ENCODE assay signal across 10 mouse cellular contexts in the genomic region with DNA sequence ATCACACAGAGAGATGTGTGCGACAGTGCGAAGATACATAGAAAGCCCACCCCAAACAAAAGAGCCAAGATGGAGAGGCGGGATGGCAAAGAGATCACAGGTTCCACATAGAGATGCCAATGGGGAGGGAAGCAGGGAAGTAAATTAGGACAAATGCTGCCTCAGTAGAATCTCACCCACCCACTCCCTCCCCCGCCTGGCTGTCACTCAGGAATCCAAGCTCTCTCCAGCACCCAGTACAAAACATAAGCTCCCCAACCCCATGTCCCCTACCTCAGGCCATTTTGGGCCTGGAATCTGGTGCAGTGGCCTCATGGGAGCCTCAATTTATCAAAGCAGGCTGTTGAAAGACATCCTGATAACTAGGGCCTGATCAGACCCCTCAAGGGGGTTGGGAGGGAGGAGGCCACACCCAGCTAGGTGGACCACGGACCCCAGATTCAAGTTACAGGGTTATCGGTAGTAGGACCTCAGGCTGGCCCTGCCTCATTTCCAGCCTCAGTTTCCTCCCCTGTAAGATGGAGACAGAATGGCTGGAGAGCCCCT. TPM values are rescaled to one million over a fixed set of nuclear protein-coding genes. Genes with fewer than 3 reads are reported as not detected.
DNase-seq lines count a peak whose midpoint lies in the region; ATAC-seq lines count a peak whose summit lies in the region.
"Had no signal": no experiment of that assay in that cellular context is flagged by ENCODE, and none has a peak within 500 bp of the region (broad histone marks: within the 10 kb centered on the region; RNA-seq: fewer than 3 reads in every experiment).

No protein-coding gene starts in this region.

- H3K27ac ChIP-seq in embryonic facial prominence, embryonic 14.5 days (replicated peaks; ENCODE audit: low read depth, low read length) = no peak overlapping the region
- H3K27ac ChIP-seq in intestine, embryonic 15.5 days = no peak overlapping the region
- no peak overlapping the region for H3K27ac ChIP-seq in neural tube, embryonic 13.5 days (replicated peaks)

- H3K4me2 ChIP-seq in embryonic facial prominence, embryonic 14.5 days (ENCODE audit: low read depth, low read length) = peak overlapping the region; percentile 82
- peak overlapping the region; percentile 81 for H3K4me2 ChIP-seq in intestine, embryonic 15.5 days (replicated peaks)
- peak overlapping the region; percentile 77 for H3K4me2 ChIP-seq in neural tube, embryonic 13.5 days

- DNase-seq in left cerebral cortex, postnatal 14 days (ENCODE audit: low spot score in 2 of 2) = peak; percentile 44 to 61
- no peak for DNase-seq in left cerebral cortex, adult 9 months (ENCODE audit: low spot score in 2 of 2)
- DNase-seq in embryonic facial prominence, embryonic 14.5 days (ENCODE audit: low spot score) = no peak
- no peak for DNase-seq in right cerebral cortex, postnatal 25 days
- no peak for DNase-seq in spleen, postnatal 4 days (ENCODE audit: low spot score in 2 of 2)
- DNase-seq: right cerebral cortex, postnatal 4 days had no signal

- H3K4me3 ChIP-seq in embryonic facial prominence, embryonic 14.5 days (ENCODE audit: low read depth, low read length) = peak overlapping the region; percentile 74
- H3K4me3 ChIP-seq in intestine, embryonic 15.5 days (replicated peaks) = peak overlapping the region; percentile 75
- peak overlapping the region; percentile 82 for H3K4me3 ChIP-seq in neural tube, embryonic 13.5 days

- ATAC-seq in embryonic facial prominence, embryonic 14.5 days (ENCODE audit: low read depth) = no peak
- no peak for ATAC-seq in intestine, embryonic 15.5 days
- no peak for ATAC-seq in neural tube, embryonic 13.5 days (ENCODE audit: low read depth)
- no peak for ATAC-seq in megakaryocyte progenitor cell, adult 5-6 weeks (replicated peaks; ENCODE audit: poor library complexity)

- H3K36me3 ChIP-seq in embryonic facial prominence, embryonic 14.5 days (ENCODE audit: control insufficient read depth, insufficient read depth, low read length) = peaks cover 37% of the 10 kb centered on the region
- peaks cover 19% of the 10 kb centered on the region; the same call in 1 of the 2 replicates for H3K36me3 ChIP-seq in intestine, embryonic 15.5 days
- peaks cover 40% of the 10 kb centered on the region for H3K36me3 ChIP-seq in neural tube, embryonic 13.5 days

- H3K27me3 ChIP-seq in embryonic facial prominence, embryonic 14.5 days (replicated peaks; ENCODE audit: control insufficient read depth, insufficient read depth, low read length) = no peaks in the 10 kb centered on the region
- H3K27me3 ChIP-seq in intestine, embryonic 15.5 days (replicated peaks) = no peaks in the 10 kb centered on the region
- H3K27me3 ChIP-seq in neural tube, embryonic 13.5 days = no peaks in the 10 kb centered on the region

- WGBS in embryonic facial prominence, embryonic 14.5 days = 89% methylated on average over 6 of the region's 6 CpGs
- 87% methylated on average over 6 of the region's 6 CpGs for WGBS in intestine, embryonic 15.5 days
- 88% methylated on average over 6 of the region's 6 CpGs for WGBS in neural tube, embryonic 13.5 days

- intact Hi-C loops in left cerebral cortex, postnatal 14 days (cut with DNase I) = no loop called here

- no peaks in the 10 kb centered on the region for H3K9me3 ChIP-seq in embryonic facial prominence, embryonic 14.5 days (ENCODE audit: control insufficient read depth, low read length)
- H3K9me3 ChIP-seq in intestine, embryonic 15.5 days = no peaks in the 10 kb centered on the region
- no peaks in the 10 kb centered on the region for H3K9me3 ChIP-seq in neural tube, embryonic 13.5 days

- peak overlapping the region; percentile 71 for H3K9ac ChIP-seq in embryonic facial prominence, embryonic 14.5 days (ENCODE audit: low read depth, low read length)
- H3K9ac ChIP-seq in intestine, embryonic 15.5 days = peak overlapping the region; percentile 67
- peak overlapping the region; percentile 90 for H3K9ac ChIP-seq in neural tube, embryonic 13.5 days

- peaks cover 17% of the 10 kb centered on the region for H3K4me1 ChIP-seq in embryonic facial prominence, embryonic 14.5 days (ENCODE audit: control insufficient read depth, insufficient read depth, low read length)
- H3K4me1 ChIP-seq in intestine, embryonic 15.5 days (replicated peaks) = peaks cover 20% of the 10 kb centered on the region
- peaks cover 28% of the 10 kb centered on the region for H3K4me1 ChIP-seq in neural tube, embryonic 13.5 days (replicated peaks)

RNA-seq across cellular contexts. Expression of gene Selenow, which starts 1.5 kb away (rescaled TPM):
- 1,000 to 10,000 TPM; 1,549 to 1,751 TPM for total RNA-seq in left cerebral cortex, postnatal 14 days (2021)
- polyA plus RNA-seq in embryonic facial prominence, embryonic 14.5 days (2014; fragmentation: Nextera tagmentation; extraction: Ambion mirVana) = 1,004 and 1,082 TPM in 2 replicates
- 645 and 657 TPM in 2 replicates for polyA plus RNA-seq in intestine, embryonic 15.5 days (2015; fragmentation: Nextera tagmentation; extraction: Ambion mirVana)
- 1,338 and 1,452 TPM in 2 replicates for polyA plus RNA-seq in neural tube, embryonic 13.5 days (2015; fragmentation: Nextera tagmentation; extraction: Ambion mirVana)
- 69.8 and 85.4 TPM in 2 replicates for total RNA-seq in megakaryocyte progenitor cell, adult 5-6 weeks (2015)
- total RNA-seq in megakaryocyte progenitor cell, adult 5-6 weeks (2017) = 23.7 and 30.0 TPM in 2 replicates

RNA-seq across cellular contexts. Expression of gene Nop53, which starts 25.2 kb away (rescaled TPM):
- total RNA-seq in left cerebral cortex, postnatal 14 days (2021) = 100 to 1,000 TPM in 1 of 2 experiments, 10 to 100 TPM in 1; 97.9 to 106 TPM
- polyA plus RNA-seq in embryonic facial prominence, embryonic 14.5 days (2014; fragmentation: Nextera tagmentation; extraction: Ambion mirVana) = 164 and 180 TPM in 2 replicates
- polyA plus RNA-seq in intestine, embryonic 15.5 days (2015; fragmentation: Nextera tagmentation; extraction: Ambion mirVana) = 161 and 174 TPM in 2 replicates
- polyA plus RNA-seq in neural tube, embryonic 13.5 days (2015; fragmentation: Nextera tagmentation; extraction: Ambion mirVana) = 128 and 148 TPM in 2 replicates
- 64.0 and 65.0 TPM in 2 replicates for total RNA-seq in megakaryocyte progenitor cell, adult 5-6 weeks (2015)
- 230 and 286 TPM in 2 replicates for total RNA-seq in megakaryocyte progenitor cell, adult 5-6 weeks (2017)

RNA-seq across cellular contexts. Expression of gene Crxos, which starts 38.3 kb away (rescaled TPM):
- not detected for total RNA-seq in left cerebral cortex, postnatal 14 days (2021)
- not detected in 2 replicates for polyA plus RNA-seq in embryonic facial prominence, embryonic 14.5 days (2014; fragmentation: Nextera tagmentation; extraction: Ambion mirVana)
- not detected in 2 replicates for polyA plus RNA-seq in intestine, embryonic 15.5 days (2015; fragmentation: Nextera tagmentation; extraction: Ambion mirVana)
- not detected in 2 replicates for polyA plus RNA-seq in neural tube, embryonic 13.5 days (2015; fragmentation: Nextera tagmentation; extraction: Ambion mirVana)
- not detected in 2 replicates for total RNA-seq in megakaryocyte progenitor cell, adult 5-6 weeks (2015)
- not detected in 2 replicates for total RNA-seq in megakaryocyte progenitor cell, adult 5-6 weeks (2017)
- polyA plus RNA-seq: inflammation-experienced regulatory T-cells, adult 6 months had no signal

RNA-seq across cellular contexts. Expression of gene Crx, which starts 41.0 kb away (rescaled TPM):
- total RNA-seq in left cerebral cortex, postnatal 14 days (2021) = not detected
- polyA plus RNA-seq in embryonic facial prominence, embryonic 14.5 days (2014; fragmentation: Nextera tagmentation; extraction: Ambion mirVana) = not detected in 2 replicates
- polyA plus RNA-seq in intestine, embryonic 15.5 days (2015; fragmentation: Nextera tagmentation; extraction: Ambion mirVana) = not detected in 2 replicates
- polyA plus RNA-seq in neural tube, embryonic 13.5 days (2015; fragmentation: Nextera tagmentation; extraction: Ambion mirVana) = not detected in 2 replicates
- total RNA-seq in megakaryocyte progenitor cell, adult 5-6 weeks (2015) = not detected in 2 replicates
- not detected in 2 replicates for total RNA-seq in megakaryocyte progenitor cell, adult 5-6 weeks (2017)
- polyA plus RNA-seq: inflammation-experienced regulatory T-cells, adult 6 months had no signal

RNA-seq across cellular contexts. Expression of gene Ehd2, which starts 46.6 kb away (rescaled TPM):
- 1 to 10 TPM; 6.8 to 8.4 TPM for total RNA-seq in left cerebral cortex, postnatal 14 days (2021)
- 58.0 and 67.1 TPM in 2 replicates for polyA plus RNA-seq in embryonic facial prominence, embryonic 14.5 days (2014; fragmentation: Nextera tagmentation; extraction: Ambion mirVana)
- polyA plus RNA-seq in intestine, embryonic 15.5 days (2015; fragmentation: Nextera tagmentation; extraction: Ambion mirVana) = 42.3 and 50.9 TPM in 2 replicates
- polyA plus RNA-seq in neural tube, embryonic 13.5 days (2015; fragmentation: Nextera tagmentation; extraction: Ambion mirVana) = 9.3 and 12.6 TPM in 2 replicates
- total RNA-seq in megakaryocyte progenitor cell, adult 5-6 weeks (2015) = 0.07 and 0.27 TPM in 2 replicates
- total RNA-seq in megakaryocyte progenitor cell, adult 5-6 weeks (2017) = 0.21 and 0.24 TPM in 2 replicates

Comparison
In these comparisons a context has a peak if more than half of its experiments do, and no peak if none do; other contexts are left out.
1. DNase-seq: peak in left cerebral cortex, postnatal 14 days (2 of 2); none in left cerebral cortex, adult 9 months (0 of 2), embryonic facial prominence, embryonic 14.5 days (single experiment), right cerebral cortex, postnatal 25 days (single experiment) and spleen, postnatal 4 days (0 of 2).
2. Peak in every context shown above with its lines, with median percentiles within 50 percentile points of each other: H3K4me2 ChIP-seq, H3K4me3 ChIP-seq and H3K9ac ChIP-seq.